Mouse (Mus musculus) heart, embryonic 11.5 days (tissue): ENCODE measurements around the gene Cpa5. TPM values are rescaled to one million over a fixed set of nuclear protein-coding genes. Genes with fewer than 3 reads are reported as not detected.

Source experiments
- ATAC-seq: fragments of 200-750 bp; cut with Nextera tagmentation; replicated peaks from 2 replicates; pipeline ENCODE4 v1.8.0; 2017; ENCODE audit warnings: moderate library complexity; ENCODE audit not compliant: insufficient number of reproducible peaks, low FRiP score, low TSS enrichment
- H3K27ac ChIP-seq: fragments of 300-500 bp; sonication (generic); 2 replicates; pipeline ENCODE4 v1.5.1; 2014; ENCODE audit warnings: mild to moderate bottlenecking, low read depth, low read length
- H3K27me3 ChIP-seq: fragments of 300-500 bp; sonication (generic); 2 replicates; pipeline ENCODE4 v1.6.1; 2014; ENCODE audit warnings: mild to moderate bottlenecking, low read length, mixed read lengths; ENCODE audit not compliant: control insufficient read depth, insufficient read depth
- H3K36me3 ChIP-seq: fragments of 300-500 bp; sonication (generic); 2 replicates; pipeline ENCODE4 v1.6.1; 2014; ENCODE audit warnings: mild to moderate bottlenecking, low read length, moderate library complexity, mixed read lengths; ENCODE audit not compliant: control insufficient read depth, insufficient read depth
- H3K4me1 ChIP-seq: fragments of 300-500 bp; sonication (generic); 2 replicates; pipeline ENCODE4 v1.6.1; 2014; ENCODE audit warnings: low read length; ENCODE audit not compliant: control insufficient read depth, insufficient read depth
- H3K4me2 ChIP-seq: fragments of 300-500 bp; sonication (generic); 2 replicates; pipeline ENCODE4 v1.6.1; 2014; ENCODE audit warnings: mild to moderate bottlenecking, moderate library complexity
- H3K4me3 ChIP-seq: fragments of 300-500 bp; sonication (generic); 2 replicates; pipeline ENCODE4 v1.5.1; 2014; ENCODE audit warnings: low read depth, low read length
- H3K9ac ChIP-seq: fragments of 300-500 bp; sonication (generic); 2 replicates; pipeline ENCODE4 v1.6.1; 2014; ENCODE audit warnings: mild to moderate bottlenecking, low read depth, low read length, moderate library complexity
- H3K9me3 ChIP-seq: fragments of 300-500 bp; sonication (generic); replicated peaks from 2 replicates; pipeline ENCODE4 v1.6.1; 2016; ENCODE audit warnings: low read length; ENCODE audit not compliant: control insufficient read depth
- WGBS: fragments of 180-500 bp; shearing (Covaris S2); extraction: QIAGEN DNeasy Blood & Tissue Kit; methylation state at CpG from one replicate; pipeline ENCODE4 v1.1.7; 2014; ENCODE audit not compliant: insufficient replicate concordance; 5-methylcytosine and 5-hydroxymethylcytosine counted together
- polyA plus RNA-seq: library from polyadenylated mRNA; unstranded; fragments of >200 nt; fragmentation: Nextera tagmentation; extraction: Ambion mirVana; gene quantifications from 2 replicates; pipeline ENCODE4 v1.2.1, GENCODE M21; 2014

Gene Cpa5
- polyA plus RNA-seq, 1 experiment from 2014 or later, result 1.4 TPM

- no peaks in the 10 kb centered on the region for H3K36me3 ChIP-seq
- ATAC-seq, result no peak
- H3K4me2 ChIP-seq, result no peak overlapping the region
- H3K27ac ChIP-seq, result no peak overlapping the region
- H3K9me3 ChIP-seq, result no peaks in the 10 kb centered on the region
- H3K9ac ChIP-seq, result no peak overlapping the region
- no peak overlapping the region for H3K4me3 ChIP-seq
- H3K4me1 ChIP-seq, result peaks cover 15% of the 10 kb centered on the region
- 76% methylated on average over 10 of the region's 10 CpGs for WGBS
- H3K27me3 ChIP-seq, result no peaks in the 10 kb centered on the region
These were observed 18.3 kb upstream of the Cpa5 start for GRCm38 (mm10) chr6:30592417-30592974.

- no peak overlapping the region for H3K9ac ChIP-seq
- ATAC-seq, result no peak
- no peaks in the 10 kb centered on the region for H3K9me3 ChIP-seq
- H3K36me3 ChIP-seq, result no peaks in the 10 kb centered on the region
- no peak overlapping the region for H3K4me3 ChIP-seq
- H3K4me1 ChIP-seq, result peaks cover 11% of the 10 kb centered on the region
- H3K4me2 ChIP-seq, result no peak overlapping the region
- WGBS, result 31% methylated on average over 7 of the region's 7 CpGs
- H3K27me3 ChIP-seq, result no peaks in the 10 kb centered on the region
- H3K27ac ChIP-seq, result no peak overlapping the region
These were observed 16.4 kb upstream of the Cpa5 start for GRCm38 (mm10) chr6:30594364-30594763.

- H3K4me2 ChIP-seq, result no peak overlapping the region
- H3K4me1 ChIP-seq, result peaks cover 4% of the 10 kb centered on the region; the same call in 1 of the 2 replicates
- H3K9me3 ChIP-seq, result no peaks in the 10 kb centered on the region
- WGBS, result 83% methylated on average over 8 of the region's 8 CpGs
- no peak for ATAC-seq
- H3K9ac ChIP-seq, result no peak overlapping the region
- H3K27me3 ChIP-seq, result no peaks in the 10 kb centered on the region
- no peak overlapping the region for H3K27ac ChIP-seq
- H3K36me3 ChIP-seq, result no peaks in the 10 kb centered on the region
- H3K4me3 ChIP-seq, result no peak overlapping the region
These were observed 14.4 kb upstream of the Cpa5 start for GRCm38 (mm10) chr6:30596230-30596898.

- no peaks in the 10 kb centered on the region for H3K9me3 ChIP-seq
- no peaks in the 10 kb centered on the region for H3K4me1 ChIP-seq
- no peak overlapping the region for H3K4me3 ChIP-seq
- no peak overlapping the region for H3K4me2 ChIP-seq
- no peak for ATAC-seq
- H3K9ac ChIP-seq, result no peak overlapping the region
- WGBS, result 45% methylated on average over 3 of the region's 3 CpGs
- no peaks in the 10 kb centered on the region for H3K27me3 ChIP-seq
- H3K27ac ChIP-seq, result no peak overlapping the region
- H3K36me3 ChIP-seq, result no peaks in the 10 kb centered on the region
These were observed 10.8 kb upstream of the Cpa5 start for GRCm38 (mm10) chr6:30600033-30600432.

- no peak for ATAC-seq
- 64% methylated on average over 1 of the region's 1 CpGs for WGBS
- H3K4me1 ChIP-seq, result no peaks in the 10 kb centered on the region
These were observed 9.8 kb upstream of the Cpa5 start for GRCm38 (mm10) chr6:30600995-30601394.

GRCm38 (mm10) chr6:30604342-30604867 is 6.4 kb upstream of the Cpa5 start:
- H3K9ac ChIP-seq, result no peak overlapping the region
- WGBS, result 76% methylated on average over 7 of the region's 7 CpGs
- no peak overlapping the region for H3K4me2 ChIP-seq
- no peaks in the 10 kb centered on the region for H3K9me3 ChIP-seq
- no peak for ATAC-seq
- no peaks in the 10 kb centered on the region for H3K36me3 ChIP-seq
- no peaks in the 10 kb centered on the region for H3K27me3 ChIP-seq
- H3K27ac ChIP-seq, result no peak overlapping the region
- no peak overlapping the region for H3K4me3 ChIP-seq
- no peaks in the 10 kb centered on the region for H3K4me1 ChIP-seq

More at GRCm38 (mm10) chr6:30600995-30601394, 9.8 kb upstream of the Cpa5 start:
- Histone ChIP-seq H3K4me3 (no peak overlapping the region), H3K9me3 (no peaks in the 10 kb centered on the region), H3K27ac (no peak overlapping the region), H3K36me3 (no peaks in the 10 kb centered on the region), H3K27me3 (no peaks in the 10 kb centered on the region), H3K9ac (no peak overlapping the region), H3K4me2 (no peak overlapping the region)

GRCm38 (mm10) chr6:30605111-30605510 is 5.7 kb upstream of the Cpa5 start:
- no peak overlapping the region for H3K4me2 ChIP-seq
- no peaks in the 10 kb centered on the region for H3K27me3 ChIP-seq
- H3K27ac ChIP-seq, result no peak overlapping the region
- no peak for ATAC-seq
- no peaks in the 10 kb centered on the region for H3K36me3 ChIP-seq
- H3K4me1 ChIP-seq, result no peaks in the 10 kb centered on the region
- 68% methylated on average over 4 of the region's 4 CpGs for WGBS
- no peaks in the 10 kb centered on the region for H3K9me3 ChIP-seq
- H3K9ac ChIP-seq, result no peak overlapping the region
- no peak overlapping the region for H3K4me3 ChIP-seq

GRCm38 (mm10) chr6:30605672-30606071 is 5.1 kb upstream of the Cpa5 start:
- Histone ChIP-seq H3K9ac (no peak overlapping the region), H3K27me3 (no peaks in the 10 kb centered on the region), H3K4me2 (no peak overlapping the region), H3K9me3 (no peaks in the 10 kb centered on the region), H3K36me3 (no peaks in the 10 kb centered on the region), H3K27ac (no peak overlapping the region), H3K4me3 (no peak overlapping the region), H3K4me1 (no peaks in the 10 kb centered on the region)
- 78% methylated on average over 5 of the region's 5 CpGs for WGBS
- ATAC-seq, result no peak

GRCm38 (mm10) chr6:30611212-30611611 is 402 bp downstream of the Cpa5 start:
- ATAC-seq, result no peak
- H3K9ac ChIP-seq, result no peak overlapping the region
- no peaks in the 10 kb centered on the region for H3K9me3 ChIP-seq
- H3K4me2 ChIP-seq, result no peak overlapping the region
- 72% methylated on average over 5 of the region's 5 CpGs for WGBS
- H3K4me1 ChIP-seq, result peaks cover 1% of the 10 kb centered on the region; the same call in 1 of the 2 replicates
- H3K4me3 ChIP-seq, result no peak overlapping the region
- H3K36me3 ChIP-seq, result no peaks in the 10 kb centered on the region
- H3K27ac ChIP-seq, result no peak overlapping the region
- H3K27me3 ChIP-seq, result no peaks in the 10 kb centered on the region
